Mouse (Mus musculus) Patski (cell line): ENCODE data around the gene Hist1h1t. TPM values are rescaled to one million over a fixed set of nuclear protein-coding genes. Genes with fewer than 3 reads are reported as not detected.
A peak's percentile ranks its signal among the peaks of the same experiment; 100 is the strongest.

Experiments used
- ATAC-seq: fragments of 100-300 bp; one replicate; pipeline ENCODE4 v1.8.0; 2021
- CTCF ChIA-PET: fragments of 350-600 bp; sonication (Branson Sonifier 250); formaldehyde crosslinking; loops from one replicate; lab custom pipeline; 2022; ENCODE audit warnings: inconsistent platforms; lab: Charles Lee
- POLR2A ChIA-PET: fragments of 350-600 bp; sonication (Branson Sonifier 250); formaldehyde crosslinking; loops from one replicate; lab custom pipeline; 2022; ENCODE audit warnings: antibody characterized with exemption, inconsistent platforms; lab: Charles Lee
- DNase-seq: peaks from one replicate; pipeline ENCODE4 v3.0.0-alpha.2; 2011; ENCODE audit warnings: low read depth, low spot score
- H3K27me3 ChIP-seq: fragments of 371-371 bp; one replicate; pipeline ENCODE4 v1.5.1; 2021
- CTCF ChIP-seq: fragments of 100-300 bp; IDR thresholded peaks from one replicate; pipeline ENCODE4 v1.5.1; 2021
- in situ Hi-C: fragments of 300-500 bp; cut with MboI; formaldehyde crosslinking; loops from 3 replicates; pipeline ENCODE4 v1.11.1; 2018; ENCODE audit warnings: low pct_unique_long_range_greater_than_20kb, mixed read lengths
- polyA plus RNA-seq: library from polyadenylated mRNA; unstranded; gene quantifications from one replicate; pipeline ENCODE4 v1.2.3, GENCODE M21; 2021

Gene Hist1h1t
- polyA plus RNA-seq, 1 experiment from 2014 or later = 4.6 TPM

DNA sequence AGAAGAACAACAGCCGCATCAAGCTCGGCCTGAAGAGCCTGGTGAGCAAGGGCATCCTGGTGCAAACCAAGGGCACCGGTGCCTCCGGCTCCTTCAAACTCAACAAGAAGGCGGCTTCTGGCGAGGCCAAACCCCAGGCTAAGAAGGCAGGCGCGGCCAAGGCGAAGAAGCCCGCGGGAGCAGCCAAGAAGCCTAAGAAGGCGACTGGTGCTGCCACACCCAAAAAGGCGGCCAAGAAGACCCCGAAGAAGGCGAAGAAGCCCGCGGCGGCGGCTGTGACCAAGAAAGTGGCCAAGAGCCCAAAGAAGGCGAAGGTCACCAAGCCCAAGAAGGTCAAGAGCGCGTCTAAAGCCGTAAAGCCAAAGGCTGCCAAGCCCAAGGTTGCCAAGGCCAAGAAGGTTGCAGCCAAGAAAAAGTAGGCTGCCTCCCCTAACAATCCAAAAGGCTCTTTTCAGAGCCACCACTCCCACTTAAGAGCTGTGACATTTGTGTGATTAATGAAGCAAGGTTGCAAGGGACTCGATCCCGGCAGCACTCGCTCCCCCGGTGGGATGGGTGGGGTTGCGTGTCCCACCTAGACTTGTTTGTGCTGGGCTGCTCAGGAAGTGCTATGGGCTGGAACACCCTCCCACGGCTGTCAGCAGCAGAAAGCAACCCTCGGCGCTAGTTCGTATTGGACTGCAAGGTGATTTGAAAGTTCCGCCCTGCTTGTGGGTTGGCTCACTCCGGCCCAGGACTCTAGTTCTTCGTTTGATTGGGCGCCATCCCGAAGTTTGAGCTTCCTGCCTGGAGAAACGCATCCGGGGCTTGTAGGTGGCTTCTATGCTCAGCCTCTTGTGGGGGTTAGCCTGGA lies 43.7 kb downstream of the Hist1h1t start:
- in situ Hi-C loops = loop anchor here (10.0 to 25.0 kb wide), 2 partner anchors 114 to 302 kb away; partner anchors contain the start of genes Hist1h1e and Hist1h2be
- CTCF ChIA-PET = interaction anchor here (1.4 to 15.1 kb wide), 2 partner anchors 13 to 39 kb away, joined by 3 to 137 read pairs; partner anchors contain the start of genes Hist1h3b and Hist1h4c
- POLR2A ChIA-PET = interaction anchor here (0.6 to 1.0 kb wide), 5 partner anchors 18 to 176 kb away, joined by 3 to 4 read pairs (median 3); partner anchors contain the start of gene Hist1h4b
- no peaks in the 10 kb centered on the region for H3K27me3 ChIP-seq
- ATAC-seq = peak; percentile 68
- no peak for TF ChIP-seq CTCF
- DNase-seq = no peak

- DNase-seq = no peak
- POLR2A ChIA-PET = interaction anchor here (0.6 to 1.6 kb wide), 6 partner anchors 17 to 176 kb away, joined by 3 to 4 read pairs (median 4); partner anchors contain the start of genes Hist1h1a and Hist1h4b
- H3K27me3 ChIP-seq = no peaks in the 10 kb centered on the region
- no peak for TF ChIP-seq CTCF
- CTCF ChIA-PET = interaction anchor here (1.4 to 15.1 kb wide), 2 partner anchors 12 to 40 kb away, joined by 3 to 137 read pairs; partner anchors contain the start of genes Hist1h3b and Hist1h4c
- peak; percentile 1 for ATAC-seq
- in situ Hi-C loops = loop anchor here (5.0 to 25.0 kb wide), 4 partner anchors 115 to 1705 kb away; partner anchors contain the start of genes Hist1h1e, Hist1h2ah, Hist1h2be and Hist1h2bk
These were observed 44.3 kb downstream of the Hist1h1t start for GRCm38 (mm10) chr13:23739922-23740252.

GRCm38 (mm10) chr13:23740256-23740840 lies 44.7 kb downstream of the Hist1h1t start:
- CTCF ChIA-PET = interaction anchor here (1.4 to 15.1 kb wide), 2 partner anchors 12 to 40 kb away, joined by 3 to 137 read pairs; partner anchors contain the start of genes Hist1h3b and Hist1h4c
- DNase-seq = no peak
- H3K27me3 ChIP-seq = no peaks in the 10 kb centered on the region
- ATAC-seq = no peak
- POLR2A ChIA-PET = interaction anchor here (0.6 to 1.6 kb wide), 5 partner anchors 16 to 177 kb away, joined by 3 to 4 read pairs (median 3); partner anchors contain the start of genes Hist1h1a and Hist1h4b
- in situ Hi-C loops = loop anchor here (5.0 to 25.0 kb wide), 3 partner anchors 163 to 1706 kb away; partner anchors contain the start of genes Hist1h2ah, Hist1h2bk and Hist1h3d
- no peak for TF ChIP-seq CTCF

DNA sequence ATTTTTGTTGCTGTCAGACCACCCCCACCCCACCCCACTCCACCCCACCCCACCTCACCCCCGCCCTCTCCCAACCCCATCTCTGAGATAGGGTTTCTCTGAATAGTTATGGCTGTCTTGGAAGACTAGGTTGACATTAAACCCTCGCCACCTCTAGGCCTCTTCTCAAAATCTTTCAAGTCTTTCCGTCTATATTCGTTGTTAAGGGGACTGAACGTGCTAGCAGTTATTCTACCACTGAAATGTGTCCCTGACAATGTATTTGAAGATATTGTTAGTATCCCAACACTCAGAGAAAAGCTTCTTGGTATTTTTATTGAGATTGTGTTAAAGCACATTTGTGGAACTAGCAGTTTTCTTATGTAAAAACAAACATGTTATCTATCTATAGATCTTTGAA lies 45.3 kb downstream of the Hist1h1t start:
- no peak for DNase-seq

GRCm38 (mm10) chr13:23742007-23742406 lies 46.4 kb downstream of the Hist1h1t start:
- H3K27me3 ChIP-seq = no peaks in the 10 kb centered on the region
- DNase-seq (no peak), ATAC-seq (no peak)
- no peak for TF ChIP-seq CTCF
- CTCF ChIA-PET = interaction anchor here (15.1 kb wide), 1 partner anchor 42 kb away, joined by 137 read pairs; the partner anchor contains the start of gene Hist1h4c
- POLR2A ChIA-PET = interaction anchor here (0.7 kb wide), 1 partner anchor 15 kb away, joined by 4 read pairs; the partner anchor contains the start of gene Hist1h4b
- in situ Hi-C loops = loop anchor here (5.0 to 25.0 kb wide), 3 partner anchors 165 to 1707 kb away; partner anchors contain the start of genes Hist1h2ah, Hist1h2bk and Hist1h3d

More for the DNA sequence above, 45.3 kb downstream of the Hist1h1t start:
- in situ Hi-C loops = loop anchor here (5.0 to 25.0 kb wide), 3 partner anchors 164 to 1706 kb away; partner anchors contain the start of genes Hist1h2ah, Hist1h2bk and Hist1h3d
- no peaks in the 10 kb centered on the region for H3K27me3 ChIP-seq
- no peak for ATAC-seq
- CTCF ChIA-PET = interaction anchor here (15.1 kb wide), 1 partner anchor 41 kb away, joined by 137 read pairs; the partner anchor contains the start of gene Hist1h4c
- no peak for TF ChIP-seq CTCF
- POLR2A ChIA-PET = interaction anchor here (1.6 kb wide), 1 partner anchor 22 kb away, joined by 4 read pairs; the partner anchor contains the start of gene Hist1h1a

DNA sequence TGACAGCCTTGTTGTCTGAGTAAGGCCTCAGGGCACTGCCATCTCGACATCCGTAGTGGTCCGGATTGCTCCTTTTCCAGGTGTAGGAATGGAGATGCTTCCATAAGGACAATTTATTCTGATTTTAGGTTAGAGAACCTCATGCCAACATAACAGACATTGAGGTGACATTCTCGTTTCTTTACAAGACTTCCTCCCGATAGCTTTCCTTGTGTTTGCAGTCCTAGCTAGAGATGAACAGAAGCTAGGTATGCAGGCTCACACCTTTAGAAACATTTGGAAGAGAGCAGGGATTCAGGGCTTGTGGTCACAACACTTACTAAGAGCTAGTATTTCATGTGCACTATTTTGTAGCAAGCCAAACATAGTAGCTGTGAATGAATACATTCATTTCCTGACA lies 47.6 kb downstream of the Hist1h1t start:
- H3K27me3 ChIP-seq = no peaks in the 10 kb centered on the region
- ChIA-PET CTCF (interaction anchor here (15.1 kb wide), 1 partner anchor 43 kb away, joined by 137 read pairs; the partner anchor contains the start of gene Hist1h4c), POLR2A (no interaction called here)
- ATAC-seq (no peak), DNase-seq (no peak)
- in situ Hi-C loops = loop anchor here (5.0 to 25.0 kb wide), 3 partner anchors 166 to 1708 kb away; partner anchors contain the start of genes Hist1h2ah, Hist1h2bk and Hist1h3d
- TF ChIP-seq CTCF = no peak

DNA sequence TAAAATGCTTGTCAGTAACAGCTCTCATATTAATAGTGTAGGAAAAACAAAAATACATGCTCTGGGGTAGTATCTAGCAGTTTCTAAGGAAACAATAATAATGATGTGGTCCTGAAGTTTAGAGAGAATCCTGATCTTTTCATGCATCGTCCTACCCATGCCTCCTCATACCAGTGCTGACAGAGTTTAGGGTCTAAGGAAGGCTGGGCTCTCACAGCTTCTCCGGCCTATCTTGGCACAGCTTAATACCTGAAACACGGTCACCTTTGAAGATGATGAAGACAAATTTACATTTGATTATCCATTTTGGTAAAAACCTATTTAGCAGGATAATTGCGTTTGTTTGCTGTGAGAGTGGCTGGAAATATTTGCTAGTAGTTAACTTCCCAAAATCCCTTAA lies 48.3 kb downstream of the Hist1h1t start:
- CTCF ChIA-PET = interaction anchor here (15.1 kb wide), 1 partner anchor 44 kb away, joined by 137 read pairs; the partner anchor contains the start of gene Hist1h4c
- ATAC-seq (no peak), DNase-seq (no peak)
- in situ Hi-C loops = loop anchor here (5.0 to 25.0 kb wide), 3 partner anchors 167 to 1709 kb away; partner anchors contain the start of genes Hist1h2ah, Hist1h2bk and Hist1h3d
- POLR2A ChIA-PET = no interaction called here
- no peak for TF ChIP-seq CTCF
- no peaks in the 10 kb centered on the region for H3K27me3 ChIP-seq

- ATAC-seq (no peak), DNase-seq (no peak)
- POLR2A ChIA-PET = no interaction called here
- in situ Hi-C loops = loop anchor here (5.0 to 25.0 kb wide), 3 partner anchors 167 to 1710 kb away; partner anchors contain the start of genes Hist1h2ah, Hist1h2bk and Hist1h3d
- TF ChIP-seq CTCF = no peak
- CTCF ChIA-PET = interaction anchor here (15.1 kb wide), 1 partner anchor 45 kb away, joined by 137 read pairs; the partner anchor contains the start of gene Hist1h4c
- no peaks in the 10 kb centered on the region for H3K27me3 ChIP-seq
These were observed 49.1 kb downstream of the Hist1h1t start for GRCm38 (mm10) chr13:23744421-23745380.
